Mouse (Mus musculus) myocyte (in vitro differentiated cells): ENCODE data around the gene Dhh.

ENCODE experiments used
- MYOD1 ChIP-seq, 3 experiments: IDR thresholded peaks; one replicate each; pipeline ENCODE4 v1.6.1; 2011; ENCODE audit warnings: control low read depth in 2 of 3, low read depth in 2 of 3, mild to moderate bottlenecking in 2 of 3, moderate library complexity in 1 of 3; ENCODE audit not compliant: insufficient read length in 2 of 3, control insufficient read depth in 1 of 3
- POLR2A ChIP-seq: IDR thresholded peaks from one replicate; pipeline ENCODE4 v1.6.1; 2011; ENCODE audit warnings: low read depth, mild to moderate bottlenecking, control low read depth, moderate library complexity; ENCODE audit not compliant: insufficient read length
- REST ChIP-seq: IDR thresholded peaks from one replicate; pipeline ENCODE4 v1.6.1; 2011; ENCODE audit warnings: mild to moderate bottlenecking, control low read depth, moderate library complexity; ENCODE audit not compliant: insufficient read depth, insufficient read length

GRCm38 (mm10) chr15:98894746-98895634 lies 3.4 kb downstream of the Dhh start:
- no peak for TF ChIP-seq MYOD1 (IDR thresholded peaks at IDR 0.05; ENCODE audit: control insufficient read depth in 1 of 3, insufficient read length in 2 of 3, low read depth in 2 of 3)
- no peak for TF ChIP-seq POLR2A
- TF ChIP-seq REST: no peak
